Mouse (Mus musculus) CH12F3 (cell line): ENCODE measurements around the gene Nyx.

Source experiments
- in situ Hi-C: fragments of 300-500 bp; cut with MboI; formaldehyde crosslinking; loops from 2 replicates; pipeline ENCODE4 v1.14.3; 2020; ENCODE audit warnings: low sequenced_read_pairs

The Nyx gene

DNA sequence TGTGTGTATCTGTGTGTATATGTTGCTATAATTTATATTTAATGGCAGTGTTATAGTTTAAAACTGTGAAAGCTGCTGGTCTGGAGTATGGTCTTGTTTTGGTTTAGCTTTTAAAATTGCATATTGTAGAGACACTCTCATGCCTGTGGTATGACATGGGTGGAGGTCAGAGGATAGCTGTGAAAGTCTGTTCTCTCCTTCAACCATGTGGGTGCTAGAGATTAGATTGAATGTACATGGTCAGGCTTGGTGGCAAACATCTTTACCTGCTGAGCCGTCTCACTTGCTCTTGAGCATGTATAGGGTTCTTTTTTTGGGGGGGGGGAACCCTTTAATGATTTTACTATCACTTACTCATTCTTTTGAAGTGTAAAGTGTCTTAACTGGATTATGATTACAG, 23.9 kb downstream of the Nyx start:
- in situ Hi-C loops: no loop called here

DNA sequence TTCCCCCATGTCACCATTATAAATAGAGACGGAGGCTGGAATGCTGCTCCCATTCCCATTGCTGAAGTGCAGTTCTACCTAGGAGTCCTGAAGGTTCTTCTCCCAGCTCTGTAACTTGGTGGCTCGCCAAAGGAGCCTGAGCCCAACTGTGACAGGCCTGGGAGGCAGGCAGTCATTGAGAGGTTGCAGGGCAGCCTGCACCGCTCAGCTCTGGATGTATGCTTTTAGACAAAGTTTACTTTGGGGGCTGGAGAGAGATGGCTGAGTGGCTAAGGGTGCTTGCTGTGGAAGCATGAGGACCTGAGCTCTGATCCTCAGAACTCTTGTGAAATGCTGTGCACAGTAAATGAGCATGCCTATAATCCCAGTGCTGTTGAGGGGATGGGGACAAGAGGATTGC, 25.0 kb downstream of the Nyx start:
- in situ Hi-C loops: no loop called here

DNA sequence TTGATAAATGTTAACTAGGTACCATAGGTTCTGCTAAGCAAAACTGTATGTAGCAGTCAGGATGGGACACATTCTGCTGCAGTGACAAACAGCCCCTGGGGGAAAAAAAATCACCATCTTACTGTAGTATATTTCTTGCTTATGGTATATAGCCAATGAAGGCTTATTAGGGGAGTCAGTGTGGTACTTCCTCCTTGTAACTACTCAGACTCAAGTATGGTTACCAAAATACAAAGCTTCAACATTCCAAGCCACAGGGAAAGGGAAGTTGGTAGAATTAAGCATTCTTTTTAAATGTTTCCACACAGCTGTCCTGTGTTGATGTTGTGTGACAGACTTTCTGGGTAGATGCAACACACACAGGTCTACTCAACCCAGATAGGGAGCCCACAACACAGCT, 27.0 kb downstream of the Nyx start:
- in situ Hi-C loops: no loop called here

DNA sequence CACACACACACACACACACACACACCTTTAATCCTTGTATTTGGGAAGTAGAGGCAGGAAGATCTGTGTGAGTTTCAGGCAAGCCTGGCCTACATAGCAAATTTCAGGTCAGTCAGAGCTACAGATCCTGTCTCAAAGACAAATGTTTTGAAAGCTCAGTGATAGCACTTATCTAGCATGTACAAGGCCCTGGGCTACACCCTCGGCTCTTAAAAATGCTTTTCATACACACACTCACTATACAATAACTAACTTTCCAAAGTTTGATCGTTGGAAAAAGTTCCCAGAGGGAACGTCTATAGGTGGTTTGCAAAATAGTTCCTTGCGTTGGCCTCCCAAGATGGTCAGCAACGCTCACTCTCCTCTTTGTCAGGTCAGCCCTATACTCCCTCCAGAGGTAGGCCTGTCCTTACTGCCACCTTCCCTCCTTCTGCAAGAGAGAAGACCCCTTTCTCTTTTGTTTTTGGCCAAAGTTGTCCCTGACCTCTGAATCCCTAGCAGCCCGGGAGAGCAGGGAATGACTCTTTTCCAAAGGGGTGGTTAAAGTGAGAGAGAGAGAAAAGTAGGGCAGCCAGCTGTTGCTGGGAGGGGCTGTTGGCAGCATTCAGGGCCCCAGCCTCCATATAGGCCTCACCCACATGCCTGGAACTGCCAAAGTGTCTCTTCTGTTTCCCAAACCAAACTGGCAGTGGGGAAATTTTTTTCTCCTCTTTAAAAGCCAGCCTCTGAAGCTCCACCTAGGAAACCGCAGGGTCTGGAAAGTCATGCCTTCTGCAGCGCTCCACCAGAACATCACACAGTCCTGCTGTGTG, 29.2 kb downstream of the Nyx start:
- in situ Hi-C loops: no loop called here

DNA sequence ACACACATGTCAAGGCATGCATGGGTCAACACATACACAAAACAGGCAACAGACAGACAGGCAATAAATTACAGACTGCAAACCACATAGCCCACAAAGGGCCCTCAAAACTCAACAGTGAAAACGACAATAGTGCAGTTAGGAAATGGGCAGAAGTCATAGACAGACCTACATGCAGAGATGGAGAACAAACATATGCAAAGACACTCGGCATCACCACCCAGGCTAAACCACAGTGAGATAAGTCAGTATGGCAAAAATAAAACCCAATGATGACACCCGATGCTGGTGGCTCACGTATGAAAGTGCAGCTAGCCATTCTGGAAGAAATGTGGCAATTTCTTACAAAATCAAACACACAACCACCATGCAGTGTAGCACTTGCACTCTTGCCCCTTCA, 34.4 kb downstream of the Nyx start:
- in situ Hi-C loops: no loop called here

DNA sequence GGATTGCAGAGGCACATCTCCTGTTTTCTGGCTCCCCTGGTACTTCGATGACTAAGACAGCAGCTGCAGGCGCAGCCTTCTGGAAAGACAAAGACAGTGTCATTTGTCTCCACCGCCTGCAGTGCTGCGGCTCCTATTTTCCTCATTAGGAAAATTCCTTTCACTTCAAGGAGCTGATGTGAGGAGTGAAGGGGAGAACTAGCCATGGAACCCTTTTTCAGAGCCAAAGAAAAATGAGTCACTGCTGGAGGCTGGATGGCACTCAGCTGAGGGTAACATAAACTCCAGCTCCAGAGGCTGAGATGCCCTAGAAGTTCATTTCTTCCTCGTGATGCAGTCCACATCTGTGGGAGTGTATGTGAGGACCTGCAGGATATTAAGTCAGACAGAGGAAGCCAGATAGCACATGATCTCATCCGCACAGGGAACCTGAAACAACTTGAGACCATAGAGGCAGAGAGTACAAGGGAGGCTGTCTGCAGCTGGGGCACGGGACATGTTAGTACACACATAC, 37.0 kb downstream of the Nyx start:
- in situ Hi-C loops: no loop called here

DNA sequence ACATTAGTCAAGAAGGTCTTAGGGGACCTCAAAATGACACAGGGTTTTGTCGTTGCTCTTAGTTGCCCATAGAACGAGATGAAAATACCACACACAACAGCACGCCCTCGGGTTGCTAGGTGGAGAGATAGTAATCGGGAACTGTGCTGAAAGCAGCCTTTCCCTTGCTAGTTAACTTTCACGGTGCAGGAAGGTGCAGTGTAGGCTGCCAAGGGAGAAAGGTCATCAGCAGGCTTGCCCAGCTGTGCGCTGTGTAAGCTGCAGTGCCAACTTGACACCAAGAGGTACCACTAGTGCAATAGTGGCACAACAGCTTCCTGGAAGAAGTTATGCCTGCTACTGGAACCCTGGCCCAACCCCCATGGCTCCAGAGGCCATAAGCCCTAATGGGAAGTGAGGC, 38.5 kb downstream of the Nyx start:
- in situ Hi-C loops: no loop called here

DNA sequence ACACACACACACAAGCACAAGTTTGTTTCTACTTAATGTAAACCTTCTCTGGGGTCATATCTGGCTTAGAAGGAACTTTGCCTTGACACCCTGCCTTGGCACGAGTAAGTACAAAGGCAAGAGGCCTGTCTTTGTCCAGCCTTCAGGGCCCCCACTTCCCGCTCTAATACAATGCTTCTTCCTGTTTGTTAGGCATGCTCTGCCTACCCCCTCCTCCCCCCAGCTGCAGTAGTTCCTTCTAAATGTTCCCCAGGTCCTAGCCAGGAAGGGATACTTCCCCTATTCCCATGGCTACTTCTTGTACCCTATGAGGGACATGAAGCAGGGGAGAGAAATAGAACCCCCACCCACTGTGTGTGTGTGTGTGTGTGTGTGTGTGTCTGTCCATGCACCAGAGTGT, 40.5 kb downstream of the Nyx start:
- in situ Hi-C loops: no loop called here

DNA sequence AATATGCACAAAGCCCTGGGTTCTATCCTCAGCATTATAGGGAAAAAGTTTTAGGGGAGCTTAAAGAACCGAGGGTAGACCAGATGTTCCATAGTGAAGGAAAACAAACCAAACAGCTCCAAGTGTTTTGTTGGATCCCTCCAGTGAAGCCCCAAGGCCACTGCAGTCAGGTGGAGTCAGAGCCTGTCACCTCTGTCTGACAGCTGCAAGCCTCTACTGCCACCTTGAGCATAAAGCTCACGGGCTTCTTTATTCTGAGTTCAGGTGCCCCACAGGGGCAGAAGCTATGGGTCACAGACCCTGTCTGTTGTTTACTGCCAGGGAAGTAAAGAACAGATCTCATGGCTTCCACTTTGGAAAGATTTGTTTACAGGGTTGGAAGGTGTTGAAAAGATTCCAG, 47.2 kb downstream of the Nyx start:
- in situ Hi-C loops: no loop called here

DNA sequence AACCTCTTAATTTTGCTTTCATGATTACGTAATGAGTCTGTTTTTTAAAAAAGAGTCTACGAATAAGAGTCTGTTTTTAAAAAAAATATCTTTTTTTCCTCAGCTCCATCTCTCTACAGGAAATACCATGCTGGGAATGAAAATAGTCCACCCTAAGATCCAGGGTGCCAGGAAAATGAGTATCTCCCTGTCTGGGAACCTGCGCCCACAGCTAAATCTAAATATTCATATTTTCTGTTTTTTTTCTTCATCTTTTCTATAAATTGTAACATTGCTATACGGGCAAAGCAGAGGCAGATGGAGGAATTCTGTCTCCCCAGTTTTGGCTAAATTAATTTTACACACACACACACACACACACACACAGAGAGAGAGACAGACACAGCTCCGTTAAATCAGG, 48.0 kb downstream of the Nyx start:
- in situ Hi-C loops: no loop called here

DNA sequence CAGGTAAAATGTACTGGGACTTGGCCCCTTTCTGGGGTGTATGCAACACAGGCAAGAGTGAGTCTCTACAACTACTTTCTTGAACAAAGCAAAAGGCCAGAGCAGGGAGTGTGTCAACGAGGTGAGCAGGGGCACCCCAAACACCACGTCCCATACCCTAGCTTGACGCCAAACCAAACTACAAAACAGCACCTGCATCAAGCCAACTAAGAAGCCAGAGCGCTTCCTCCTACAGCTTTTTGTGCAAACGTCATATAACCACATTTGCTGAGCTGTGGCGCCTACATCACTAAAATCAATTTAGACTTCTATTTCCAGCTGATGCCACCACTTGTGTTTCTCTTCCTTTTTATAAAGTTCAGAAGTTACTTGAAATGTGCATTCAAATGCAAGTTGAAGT, 50.5 kb downstream of the Nyx start:
- in situ Hi-C loops: no loop called here

DNA sequence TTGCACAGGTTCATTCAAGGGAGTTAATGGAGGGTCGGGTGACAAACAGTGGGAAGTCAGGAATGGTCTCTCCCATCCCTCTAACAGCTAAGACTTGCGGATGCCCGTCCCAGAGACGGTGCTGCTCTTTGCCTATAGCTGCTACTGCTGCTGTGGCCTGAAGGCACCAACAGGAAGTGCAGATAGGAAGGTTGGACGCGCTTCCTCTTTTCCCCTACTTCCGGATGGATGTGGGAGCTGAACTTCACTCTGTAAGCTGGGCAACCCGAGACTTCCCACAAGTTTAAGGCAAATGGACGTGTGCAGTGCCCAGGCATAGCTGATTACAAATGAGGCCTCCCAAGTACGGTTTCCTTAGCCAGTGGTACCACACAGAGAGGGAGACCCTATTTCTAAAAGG, 52.1 kb downstream of the Nyx start:
- in situ Hi-C loops: no loop called here

DNA sequence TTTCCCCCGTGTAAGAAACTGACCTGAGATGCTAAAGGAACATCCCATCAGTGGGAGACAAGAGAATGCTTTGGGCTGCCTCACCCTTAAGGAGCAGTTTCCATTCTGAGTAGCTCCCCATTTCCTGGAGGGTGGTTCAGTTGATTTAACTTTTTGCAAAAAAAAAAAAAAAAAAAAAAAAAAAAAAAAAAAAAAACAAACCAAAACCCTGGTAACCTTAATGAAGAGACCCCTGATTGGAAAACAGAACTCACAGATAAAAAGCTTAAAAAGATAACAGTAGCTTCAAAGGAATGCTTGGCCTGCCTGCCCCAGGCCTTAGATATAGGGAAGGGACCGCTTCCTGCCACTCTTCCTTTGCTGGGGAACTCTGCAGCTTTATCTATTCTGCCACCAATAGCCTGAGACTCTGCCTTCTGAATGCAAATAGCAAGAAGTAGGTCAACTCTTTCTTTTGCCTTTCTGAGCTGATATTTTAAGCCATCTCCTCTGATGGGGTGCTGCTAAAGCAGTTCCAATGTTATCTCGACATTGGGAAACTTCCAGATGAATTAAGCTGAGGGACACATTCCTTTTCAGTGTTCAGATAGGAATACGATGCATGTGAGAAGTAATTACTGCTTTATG, 53.0 kb downstream of the Nyx start:
- in situ Hi-C loops: no loop called here

DNA sequence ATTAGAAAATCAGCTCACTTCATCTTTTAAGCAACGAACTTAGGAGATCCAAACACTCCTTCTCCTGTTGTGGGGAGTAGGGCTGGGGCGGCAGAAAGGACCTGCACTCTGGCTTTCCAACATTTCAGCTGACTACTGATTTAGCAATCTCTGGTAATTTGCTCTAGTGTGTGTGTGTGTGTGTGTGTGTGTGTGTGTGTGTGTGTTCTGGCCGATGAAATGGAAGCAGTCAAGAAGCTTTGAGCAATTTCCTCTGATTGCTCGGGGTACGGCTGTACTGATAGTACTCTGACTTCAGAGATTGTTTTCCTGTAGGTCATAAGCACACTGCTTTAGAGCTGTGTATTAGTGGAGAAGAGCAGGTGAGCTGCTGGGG, 53.5 kb downstream of the Nyx start:
- in situ Hi-C loops: no loop called here

DNA sequence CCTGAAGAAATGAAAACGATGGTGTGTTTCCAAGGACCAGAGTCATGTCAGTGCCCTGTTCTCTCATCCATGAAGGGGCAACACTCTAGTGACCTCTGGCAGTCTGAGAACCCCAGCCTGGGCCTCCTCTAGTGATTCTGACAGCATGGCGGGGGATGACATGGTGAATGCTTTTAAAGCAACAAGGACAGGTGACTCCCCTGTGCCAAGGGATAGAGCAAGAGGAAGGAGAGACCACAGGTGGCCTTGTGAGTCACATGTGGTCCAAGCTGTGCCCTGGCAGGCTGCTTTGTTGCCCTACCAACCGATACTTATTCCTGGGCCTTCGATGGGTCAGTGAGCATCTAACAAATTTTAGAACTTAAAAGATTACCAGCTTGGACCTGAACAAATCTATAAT, 54.7 kb downstream of the Nyx start:
- in situ Hi-C loops: no loop called here

DNA sequence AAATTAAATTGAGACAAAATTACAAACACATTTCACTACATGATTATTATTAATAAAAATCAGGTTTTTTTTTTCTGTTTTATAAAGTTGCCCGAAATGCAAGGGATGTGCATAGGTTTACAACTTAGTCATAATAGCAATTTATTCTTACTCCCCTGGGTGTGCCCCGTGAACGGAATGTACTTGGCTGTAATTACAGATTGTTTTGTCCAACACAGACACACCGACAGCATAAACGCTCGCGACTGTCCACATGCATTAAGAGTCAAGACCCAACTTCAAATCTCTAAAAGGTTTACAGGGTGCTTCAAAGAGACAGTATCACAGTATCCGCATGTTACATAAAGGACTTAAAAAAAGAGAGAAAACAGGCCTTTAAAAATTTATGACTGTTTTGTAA, 55.4 kb downstream of the Nyx start:
- in situ Hi-C loops: no loop called here
